Mouse (Mus musculus) bone marrow macrophage, adult 2 months (primary cell): ENCODE data around the gene Fbxo41. TPM values are rescaled to one million over a fixed set of nuclear protein-coding genes. Genes with fewer than 3 reads are reported as not detected.
A peak's percentile ranks its signal among the peaks of the same experiment; 100 is the strongest.

ENCODE experiments used
- H3K27ac ChIP-seq: 2 replicates; pipeline ENCODE4 v1.5.1; 2012; ENCODE audit warnings: low read depth, low read length; ENCODE audit not compliant: insufficient read depth
- H3K4me1 ChIP-seq: 2 replicates; pipeline ENCODE4 v1.6.1; 2012; ENCODE audit warnings: low read length; ENCODE audit not compliant: control insufficient read depth, insufficient read depth
- H3K4me3 ChIP-seq: 2 replicates; pipeline ENCODE4 v1.5.1; 2012; ENCODE audit warnings: mild to moderate bottlenecking, low read length, moderate library complexity; ENCODE audit not compliant: insufficient read depth
- CTCF ChIP-seq: IDR thresholded peaks from 2 replicates; pipeline ENCODE4 v1.5.1; 2012; ENCODE audit warnings: low read depth, mild to moderate bottlenecking, low read length, moderate library complexity
- POLR2A ChIP-seq: IDR thresholded peaks from 2 replicates; pipeline ENCODE4 v1.6.1; 2012; ENCODE audit warnings: mild to moderate bottlenecking, low read depth, low read length, borderline replicate concordance
- polyA plus RNA-seq: library from polyadenylated mRNA; stranded (reverse); fragments of >200 nt; gene quantifications from 2 replicates; pipeline ENCODE4 v1.2.4, GENCODE M21; 2012; ENCODE audit not compliant: missing spikeins, insufficient read depth, insufficient read length

Fbxo41 gene
- polyA plus RNA-seq, 1 experiment = not detected

GRCm38 (mm10) chr6:85512577-85513530 is 10.1 kb upstream of the Fbxo41 start:
- peak overlapping the region; percentile 43 for H3K4me3 ChIP-seq
- no peak for TF ChIP-seq POLR2A
- TF ChIP-seq CTCF = no peak

GRCm38 (mm10) chr6:85512056-85512440 is 9.3 kb upstream of the Fbxo41 start:
- H3K4me1 ChIP-seq = no peaks in the 10 kb centered on the region
- no peak overlapping the region for H3K4me3 ChIP-seq
- no peak overlapping the region for H3K27ac ChIP-seq
- TF ChIP-seq POLR2A = no peak
- no peak for TF ChIP-seq CTCF

More at GRCm38 (mm10) chr6:85512577-85513530, 10.1 kb upstream of the Fbxo41 start:
- Histone ChIP-seq H3K27ac (no peak overlapping the region), H3K4me1 (no peaks in the 10 kb centered on the region)

- Histone ChIP-seq H3K4me1 (no peaks in the 10 kb centered on the region), H3K27ac (no peak overlapping the region), H3K4me3 (no peak overlapping the region)
- TF ChIP-seq POLR2A (no peak), CTCF (no peak)
Measured at GRCm38 (mm10) chr6:85511286-85512055, 8.7 kb upstream of the Fbxo41 start.

- TF ChIP-seq CTCF = peak; percentile 35; the same call in 1 of the 2 replicates
- TF ChIP-seq POLR2A = no peak
- Histone ChIP-seq H3K27ac (no peak overlapping the region), H3K4me1 (no peaks in the 10 kb centered on the region), H3K4me3 (no peak overlapping the region)
Measured at GRCm38 (mm10) chr6:85510476-85510875, 7.7 kb upstream of the Fbxo41 start.

DNA sequence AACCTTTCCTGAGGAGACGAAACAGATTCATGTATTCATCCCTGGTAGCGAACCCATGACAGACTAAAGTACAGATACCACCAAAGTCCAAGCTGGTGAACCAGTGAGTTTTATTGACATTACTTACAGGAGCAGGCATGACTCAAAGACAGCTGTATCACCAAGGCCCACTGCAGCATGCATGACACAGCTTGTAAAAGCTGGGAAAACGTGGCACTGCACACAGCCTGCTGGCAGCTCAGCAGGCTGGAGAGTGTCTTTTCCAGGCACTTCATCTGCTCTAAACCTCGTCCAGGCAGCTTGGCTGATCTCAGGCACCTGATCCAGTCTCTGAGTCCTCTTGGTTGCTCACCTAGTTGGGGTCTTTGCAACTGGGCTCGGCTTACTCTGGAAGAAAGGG is 5.8 kb upstream of the Fbxo41 start:
- TF ChIP-seq CTCF (no peak), POLR2A (no peak)
- Histone ChIP-seq H3K27ac (no peak overlapping the region), H3K4me1 (no peaks in the 10 kb centered on the region), H3K4me3 (no peak overlapping the region)

DNA sequence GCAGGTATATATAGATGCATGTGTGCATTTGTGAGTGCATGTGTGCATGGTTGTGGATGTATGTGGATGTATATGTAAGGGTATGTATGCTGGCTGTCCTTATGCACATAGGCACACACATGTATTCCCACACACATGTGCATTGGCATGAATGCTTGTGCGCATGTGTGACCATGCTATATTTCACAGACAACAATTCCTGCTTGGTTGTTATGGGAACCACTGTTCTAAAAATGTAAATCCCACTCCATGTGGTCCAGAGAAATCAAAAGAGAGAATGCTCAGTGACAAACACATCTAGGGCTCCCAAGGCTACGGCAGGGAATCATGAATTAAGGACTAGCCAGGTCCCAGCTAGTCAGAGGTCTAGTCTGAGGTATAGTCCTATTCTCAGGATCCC is 2.1 kb upstream of the Fbxo41 start:
- H3K4me3 ChIP-seq = no peak overlapping the region
- H3K27ac ChIP-seq = no peak overlapping the region
- TF ChIP-seq POLR2A (no peak), CTCF (no peak)

GRCm38 (mm10) chr6:85502103-85502910 is 487 bp downstream of the Fbxo41 start:
- Histone ChIP-seq H3K4me3 (peak overlapping the region; percentile 46), H3K4me1 (no peaks in the 10 kb centered on the region), H3K27ac (no peak overlapping the region)
- no peak for TF ChIP-seq POLR2A
- TF ChIP-seq CTCF = no peak

More for the DNA sequence above, 2.1 kb upstream of the Fbxo41 start:
- H3K4me1 ChIP-seq = no peaks in the 10 kb centered on the region

DNA sequence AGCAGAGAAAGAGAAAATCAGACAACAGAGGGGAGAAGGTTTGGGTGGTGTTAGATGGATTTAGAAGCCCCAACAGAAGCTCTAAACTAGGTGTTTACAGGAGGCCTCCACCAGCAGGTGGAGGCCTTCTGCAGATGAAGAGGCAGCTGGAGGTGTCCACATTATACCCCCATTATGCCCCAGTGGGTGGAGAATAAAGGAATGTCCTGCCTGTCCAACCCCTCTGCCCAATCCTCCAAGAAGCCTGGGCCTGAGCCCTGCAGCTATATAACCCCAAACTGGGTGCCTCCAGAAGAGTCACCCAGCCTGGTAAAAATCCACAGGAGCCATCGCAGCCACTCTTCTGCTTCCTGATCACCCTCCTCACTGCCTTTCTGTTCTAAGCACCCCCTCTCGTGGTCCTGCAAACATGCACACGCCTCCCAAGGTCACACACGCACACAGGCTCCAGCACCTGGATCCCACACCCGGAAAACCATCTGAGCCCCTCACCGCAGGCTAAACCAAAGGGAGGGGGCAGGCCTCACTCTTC is 1.2 kb downstream of the Fbxo41 start:
- Histone ChIP-seq H3K4me3 (no peak overlapping the region), H3K4me1 (no peaks in the 10 kb centered on the region), H3K27ac (no peak overlapping the region)
- TF ChIP-seq CTCF = no peak
- TF ChIP-seq POLR2A = no peak

DNA sequence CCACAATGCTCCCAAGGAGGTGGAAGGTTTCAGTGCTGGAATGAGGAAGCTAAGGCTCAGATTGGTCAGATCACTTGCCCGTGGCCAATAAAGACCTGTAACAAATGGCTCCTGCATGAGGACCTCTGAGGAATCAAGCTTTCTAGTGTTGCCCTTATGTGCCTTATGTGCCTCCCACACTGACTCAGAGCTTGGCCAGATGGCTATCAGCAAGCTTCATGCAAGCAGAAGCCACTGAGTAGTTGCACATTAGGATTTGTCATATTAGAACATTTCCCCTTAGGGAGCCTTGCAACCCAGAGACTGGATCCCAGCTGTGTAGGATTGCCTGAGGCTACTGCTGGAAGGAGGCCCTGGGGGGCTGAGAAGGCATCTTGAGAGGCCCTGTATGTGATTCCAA is 2.4 kb downstream of the Fbxo41 start:
- Histone ChIP-seq H3K4me3 (no peak overlapping the region), H3K4me1 (no peaks in the 10 kb centered on the region), H3K27ac (no peak overlapping the region)
- TF ChIP-seq CTCF (no peak), POLR2A (no peak)

DNA sequence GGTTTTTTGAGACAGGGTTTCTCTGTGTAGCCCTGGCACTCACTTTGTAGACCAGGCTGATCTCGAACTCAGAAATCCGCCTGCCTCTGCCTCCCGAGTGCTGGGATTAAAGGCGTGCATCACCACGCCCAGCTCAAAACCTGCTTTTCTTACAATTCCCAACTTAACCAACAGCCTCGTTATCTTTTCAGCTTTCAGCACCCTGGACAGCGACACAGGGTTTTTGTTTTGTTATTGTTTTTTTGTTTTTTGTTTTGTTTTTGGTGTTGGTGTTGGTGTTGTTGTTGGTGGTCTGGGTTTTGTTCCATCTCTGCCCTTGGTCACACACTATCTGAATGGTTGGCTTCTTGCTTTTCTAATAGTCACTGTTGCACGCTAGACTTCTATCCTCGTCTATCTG is 4.6 kb downstream of the Fbxo41 start:
- no peak overlapping the region for H3K27ac ChIP-seq
- no peaks in the 10 kb centered on the region for H3K4me1 ChIP-seq
- H3K4me3 ChIP-seq = no peak overlapping the region
- TF ChIP-seq CTCF (no peak), POLR2A (no peak)
